Mouse (Mus musculus) thymus, postnatal 4 days (tissue): ENCODE measurements around the gene Rgs6.

Experiments
- DNase-seq: peaks from one replicate; pipeline ENCODE4 v3.0.0; 2021

The Rgs6 gene

GRCm38 (mm10) chr12:83100413-83100812 lies 512.3 kb downstream of the Rgs6 start:
- no peak for DNase-seq

DNA sequence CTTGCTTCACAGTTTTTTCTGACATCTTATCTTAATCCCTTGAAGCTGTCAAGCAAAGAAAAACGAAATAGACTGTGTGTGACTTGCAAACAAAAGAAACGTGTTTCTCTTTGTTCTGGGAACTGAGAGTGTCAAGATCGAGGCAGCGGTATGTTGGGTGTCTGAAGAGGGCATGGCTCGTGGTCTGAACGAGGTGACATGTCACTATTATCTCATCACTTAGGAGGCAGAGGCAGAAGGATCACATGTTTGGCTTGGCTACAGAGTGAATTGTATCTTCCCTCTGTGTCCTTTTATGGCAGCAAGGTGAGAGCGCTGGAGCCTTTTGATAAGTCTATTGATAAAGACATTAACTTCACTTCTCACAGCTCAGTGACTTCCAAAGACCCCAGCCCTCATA lies 512.8 kb downstream of the Rgs6 start:
- DNase-seq = no peak

DNA sequence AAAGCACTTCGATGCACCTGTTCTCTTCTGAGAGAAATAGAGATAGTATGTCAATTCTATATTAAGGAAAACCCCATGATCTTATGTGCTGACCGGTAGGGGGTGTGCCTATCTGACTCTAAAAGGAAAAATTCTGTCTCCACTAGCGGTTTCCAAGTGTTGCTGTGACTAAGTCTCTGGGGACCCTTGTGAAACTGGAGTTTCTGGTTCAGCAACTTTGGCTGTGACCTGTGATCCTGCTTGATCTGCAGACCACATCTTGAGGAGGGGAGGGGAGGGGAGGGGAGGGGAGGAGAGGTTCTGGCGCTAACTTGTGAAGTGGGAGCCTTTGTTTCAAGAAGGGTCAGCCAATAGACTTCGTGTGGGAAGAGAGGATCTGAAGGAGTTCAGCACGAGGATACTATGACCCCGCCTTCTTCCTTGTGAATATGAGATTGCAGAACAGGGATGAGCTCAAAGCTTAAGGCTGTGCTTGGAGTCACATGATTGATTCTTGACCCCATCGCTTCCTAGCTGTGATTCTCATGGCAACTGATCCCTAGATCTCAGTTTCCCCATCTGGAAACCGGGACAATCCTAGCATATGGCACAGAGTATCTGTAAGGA lies 517.5 kb downstream of the Rgs6 start:
- no peak for DNase-seq

DNA sequence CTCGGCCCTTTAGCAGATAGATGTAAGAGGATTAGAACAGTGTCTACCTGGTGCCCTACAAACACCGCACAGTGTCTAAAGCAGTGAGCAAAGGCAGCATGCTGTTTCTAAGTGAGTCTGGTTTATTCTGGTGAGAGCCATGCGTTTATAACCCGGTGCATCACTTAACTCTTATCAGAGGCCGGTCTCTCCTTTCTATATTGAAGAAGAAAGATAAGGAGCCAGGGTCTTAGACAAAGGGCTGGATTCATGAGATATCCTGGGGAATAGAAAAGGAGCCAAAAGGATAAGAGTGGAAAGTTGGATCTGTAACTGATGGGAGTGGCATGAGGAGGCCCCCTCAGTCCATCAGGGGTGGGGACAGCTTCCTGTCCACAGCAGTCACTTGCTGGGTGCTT lies 518.0 kb downstream of the Rgs6 start:
- DNase-seq = no peak

- DNase-seq = no peak
Observed at GRCm38 (mm10) chr12:83109486-83109885, 521.4 kb downstream of the Rgs6 start.

GRCm38 (mm10) chr12:83109891-83110630 lies 522.0 kb downstream of the Rgs6 start:
- DNase-seq = no peak

- DNase-seq = no peak
Observed at GRCm38 (mm10) chr12:83110711-83111110, 522.6 kb downstream of the Rgs6 start.

GRCm38 (mm10) chr12:83112283-83112682 lies 524.2 kb downstream of the Rgs6 start:
- peak; percentile 13 for DNase-seq

DNA sequence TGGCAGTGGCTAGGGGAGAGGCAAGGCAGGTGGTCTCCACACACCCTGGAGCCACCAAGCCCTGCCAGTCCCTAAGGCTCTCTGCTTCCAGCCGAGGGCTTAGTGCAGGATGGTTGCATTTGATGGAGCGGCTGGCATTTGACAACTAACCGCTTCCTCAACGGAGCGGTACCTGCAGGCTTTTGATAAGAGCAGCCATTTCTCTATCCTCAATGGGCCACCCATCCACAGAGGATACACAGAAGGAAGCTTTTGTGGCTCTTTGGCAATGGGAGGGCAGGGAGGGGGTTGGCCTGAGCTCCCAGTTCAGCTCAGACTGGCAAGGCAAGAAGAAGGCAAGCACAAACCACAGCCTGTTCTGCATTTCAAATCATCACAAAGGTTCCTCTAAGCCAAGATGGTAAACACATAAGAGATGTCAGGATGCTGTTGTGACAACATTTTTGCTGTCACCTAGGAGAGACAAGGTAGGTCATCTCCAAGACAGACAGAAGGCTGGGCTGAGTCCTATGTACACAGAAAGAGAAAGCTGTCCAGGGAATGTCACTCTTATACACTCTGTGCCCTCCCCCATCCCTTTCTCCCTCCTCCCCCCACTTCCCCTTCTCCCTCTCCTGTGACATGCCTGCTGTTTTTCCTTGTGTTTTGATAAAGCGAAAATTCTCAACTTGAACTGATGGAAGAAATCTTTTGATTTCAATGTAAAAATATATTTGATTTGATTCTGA lies 525.0 kb downstream of the Rgs6 start:
- DNase-seq = no peak

DNA sequence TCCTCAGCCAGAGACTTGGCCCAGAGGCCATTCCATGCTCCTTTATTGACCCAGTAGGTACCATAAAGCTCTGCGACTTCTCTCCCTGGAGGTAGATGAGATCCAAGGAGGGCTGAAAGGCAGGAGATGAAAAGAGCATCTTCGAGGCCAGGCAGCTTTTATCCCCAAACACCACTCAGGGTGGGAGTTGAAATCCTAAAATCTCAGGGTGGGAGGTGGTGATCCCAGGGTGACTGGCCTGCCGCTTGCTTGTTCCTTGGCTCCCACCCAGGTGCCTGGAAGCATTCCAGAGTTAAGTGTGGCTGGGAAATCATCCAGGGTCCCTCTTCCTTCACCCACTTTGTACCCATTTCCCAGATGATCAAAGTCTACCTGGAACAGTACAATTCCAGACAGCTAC lies 525.9 kb downstream of the Rgs6 start:
- no peak for DNase-seq

DNA sequence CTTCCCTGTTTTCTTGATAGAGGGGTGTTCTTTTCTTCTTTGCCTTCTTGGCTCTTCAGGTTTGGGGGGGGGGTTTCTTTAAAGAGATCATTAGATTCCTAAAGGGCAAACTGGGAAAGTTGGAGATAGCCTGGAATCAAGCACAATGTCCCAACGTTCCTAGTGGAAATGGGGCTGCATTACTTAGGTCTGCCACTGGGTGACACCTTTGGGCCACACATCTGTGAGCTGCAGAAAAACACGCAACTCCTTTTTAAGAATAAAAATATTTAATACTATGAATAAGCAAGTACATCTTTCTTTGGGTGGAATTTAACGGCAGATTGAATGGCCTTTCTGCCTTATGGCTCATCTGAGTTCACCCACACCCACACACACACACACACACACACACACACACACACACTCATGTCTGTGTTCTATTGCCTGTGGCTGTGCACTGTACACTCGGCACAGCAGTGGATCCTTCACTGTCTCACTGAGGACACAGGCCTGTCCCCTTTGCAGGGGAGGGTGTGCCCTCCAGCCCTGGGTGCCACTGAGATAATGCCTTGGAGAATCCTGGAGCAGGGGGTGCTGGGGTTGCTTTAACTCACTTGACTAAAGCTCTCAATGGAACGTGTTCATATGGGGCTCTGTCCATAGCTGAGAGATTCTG lies 526.4 kb downstream of the Rgs6 start:
- peak; percentile 48 for DNase-seq

DNA sequence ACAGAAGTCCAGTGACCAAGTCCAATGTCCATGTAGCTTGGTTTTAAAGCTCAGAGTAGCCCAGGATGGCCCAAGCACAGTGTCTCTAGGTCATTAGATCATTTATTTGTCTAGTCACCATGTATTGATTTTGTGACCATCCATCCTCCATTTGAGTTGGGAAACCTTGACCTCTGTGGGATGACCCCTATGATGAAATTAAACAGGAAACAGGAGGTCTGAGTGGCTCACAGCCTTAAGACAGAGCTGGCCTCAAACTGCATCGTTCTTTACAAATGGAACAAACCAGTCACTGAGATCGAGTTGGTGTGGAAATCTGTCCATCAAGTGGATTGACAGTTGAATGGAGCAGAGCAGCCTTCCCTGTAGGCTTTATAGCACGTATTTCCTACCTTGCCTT lies 536.0 kb downstream of the Rgs6 start:
- no peak for DNase-seq

- no peak for DNase-seq
Observed at GRCm38 (mm10) chr12:83125284-83125683, 537.2 kb downstream of the Rgs6 start.

- no peak for DNase-seq
Observed at GRCm38 (mm10) chr12:83126923-83127322, 538.8 kb downstream of the Rgs6 start.

GRCm38 (mm10) chr12:83127955-83128354 lies 539.9 kb downstream of the Rgs6 start:
- DNase-seq = no peak

DNA sequence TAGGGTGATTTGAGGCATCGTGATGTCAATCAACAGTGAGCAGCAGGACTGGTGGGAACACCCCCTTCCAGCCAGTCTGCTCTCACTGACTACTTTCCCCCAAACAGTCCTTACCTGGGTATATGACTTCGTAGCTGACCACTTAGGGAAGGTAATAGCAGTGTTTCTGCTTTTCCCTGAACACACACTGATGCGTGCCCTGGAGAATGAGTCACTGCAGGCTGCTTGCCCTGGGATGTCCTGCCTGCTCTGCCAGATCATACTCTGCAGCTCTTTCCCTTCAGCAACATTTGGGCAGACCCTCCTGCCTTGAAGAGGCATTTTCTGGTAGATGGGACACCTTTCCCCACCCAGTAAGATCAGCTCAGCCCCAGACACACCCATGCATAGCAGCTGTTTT lies 540.5 kb downstream of the Rgs6 start:
- no peak for DNase-seq

DNA sequence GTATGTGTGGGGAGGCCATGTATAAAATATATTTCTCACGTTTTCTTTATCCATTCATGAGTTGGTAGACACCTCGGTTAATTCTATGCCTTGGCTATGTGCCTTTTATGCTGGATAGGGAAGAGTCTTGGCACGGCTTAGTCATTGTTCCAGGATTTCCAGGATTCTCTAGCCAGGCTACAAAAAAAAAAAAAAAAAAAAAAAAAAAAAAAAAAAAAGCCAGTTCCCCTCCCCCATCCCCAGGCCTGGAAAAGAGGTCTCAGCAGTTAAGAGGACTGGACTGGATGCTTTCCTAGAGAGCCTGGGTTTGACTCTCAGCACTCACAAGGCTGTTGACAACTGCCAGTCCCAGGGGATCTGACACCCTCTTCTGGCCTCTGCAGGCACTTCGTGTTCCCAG lies 543.3 kb downstream of the Rgs6 start:
- DNase-seq = no peak

DNA sequence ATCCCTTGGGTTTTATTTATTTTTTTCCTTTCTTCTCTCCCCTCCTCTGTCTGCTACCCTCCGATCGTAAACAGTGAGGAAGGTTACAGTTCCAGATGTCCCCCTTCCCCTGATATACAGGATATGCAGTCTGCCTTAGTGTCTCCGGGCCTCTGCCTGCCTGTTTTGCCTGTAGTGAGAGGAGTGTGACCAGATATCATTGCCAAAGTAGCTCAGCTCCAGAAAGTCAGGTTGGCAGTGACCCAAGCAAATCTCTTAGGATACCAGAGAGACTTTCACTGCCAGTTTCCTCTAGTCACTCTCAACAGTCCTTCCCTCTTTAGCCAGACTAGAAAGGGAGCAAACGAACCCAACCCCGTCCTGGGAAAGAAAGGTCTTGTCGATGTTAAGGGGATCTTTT lies 545.7 kb downstream of the Rgs6 start:
- DNase-seq = no peak

DNA sequence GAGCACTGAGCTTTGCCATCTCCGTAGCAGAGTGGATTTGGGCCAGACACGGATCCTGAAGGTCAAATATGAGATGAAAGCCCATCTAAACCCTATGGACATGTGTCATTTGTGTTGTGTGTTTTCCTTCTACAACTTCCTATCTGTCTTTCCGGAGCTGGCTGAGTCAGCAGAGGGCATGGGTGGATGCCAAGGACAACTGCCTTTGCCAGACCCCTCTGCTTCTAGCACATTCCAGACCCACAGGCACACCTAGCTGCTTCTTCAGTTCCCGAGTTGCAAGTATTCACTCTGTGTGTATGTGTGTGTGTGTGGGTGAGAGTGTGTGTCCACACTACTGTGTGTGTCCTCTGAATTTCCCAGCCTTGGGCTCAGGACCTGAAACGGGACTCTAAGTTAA lies 547.9 kb downstream of the Rgs6 start:
- DNase-seq = no peak

DNA sequence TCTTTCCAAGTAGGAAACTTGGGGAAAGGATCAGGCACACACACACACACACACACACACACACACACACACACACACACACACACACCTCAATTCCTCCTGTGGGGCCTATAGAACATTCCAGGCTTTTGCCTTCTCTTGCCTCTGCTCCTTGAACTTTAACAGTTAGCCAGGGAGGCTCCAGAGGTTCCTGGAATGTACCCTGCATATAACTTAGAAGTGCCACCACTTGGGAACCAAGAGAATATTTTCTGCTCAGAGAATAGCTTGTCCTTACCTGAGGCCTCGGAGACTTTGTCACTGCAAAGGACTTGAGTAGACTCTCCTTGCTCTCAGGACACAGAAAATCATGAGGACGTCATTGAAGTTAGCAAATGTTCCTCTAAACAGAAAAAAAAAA lies 548.4 kb downstream of the Rgs6 start:
- no peak for DNase-seq

- no peak for DNase-seq
Observed at GRCm38 (mm10) chr12:83137001-83137400, 548.9 kb downstream of the Rgs6 start.

GRCm38 (mm10) chr12:83141164-83141563 lies 553.1 kb downstream of the Rgs6 start:
- DNase-seq = no peak

- DNase-seq = no peak
Observed at GRCm38 (mm10) chr12:83142507-83142906, 554.4 kb downstream of the Rgs6 start.

- DNase-seq = no peak
Observed at GRCm38 (mm10) chr12:83143071-83143470, 555.0 kb downstream of the Rgs6 start.
